Mouse (Mus musculus): ENCODE results near the gene Bcas1. TPM values are rescaled to one million over a fixed set of nuclear protein-coding genes. Genes with fewer than 3 reads are reported as not detected.

Bcas1 gene
- polyA plus RNA-seq, 1 experiment from 2014 or later, result 3.0 TPM

- Histone ChIP-seq H3K27me3 (ENCODE audit: insufficient read depth, poor library complexity, severe bottlenecking) (peaks cover 71% of the 10 kb centered on the region), H3K4me3 (peak overlapping the region; percentile 44), H3K4me1 (peaks cover 15% of the 10 kb centered on the region), H3K9me3 (no peaks in the 10 kb centered on the region), H3K36me3 (no peaks in the 10 kb centered on the region), H3K27ac (0 out of 2 replicates have a peak overlapping the region, but pooled peaks have one; percentile 57)
- 18% methylated on average over 23 of the region's 23 CpGs for WGBS
- DNase-seq (ENCODE audit: low spot score), result no peak
These were observed 16.8 kb downstream of the Bcas1 start for GRCm38 (mm10) chr2:170410677-170411489.

GRCm38 (mm10) chr2:170406438-170406837 is 21.2 kb downstream of the Bcas1 start:
- DNase-seq (ENCODE audit: low spot score), result no peak
- peaks cover 68% of the 10 kb centered on the region for H3K27me3 ChIP-seq (ENCODE audit: insufficient read depth, poor library complexity, severe bottlenecking)
- 63% methylated on average over 14 of the region's 14 CpGs for WGBS
- H3K9me3 ChIP-seq, result no peaks in the 10 kb centered on the region
- no peaks in the 10 kb centered on the region for H3K36me3 ChIP-seq
- peaks cover 23% of the 10 kb centered on the region for H3K4me1 ChIP-seq
- 0 out of 2 replicates have a peak overlapping the region, but pooled peaks have one; percentile 10 for H3K27ac ChIP-seq
- no peak overlapping the region for H3K4me3 ChIP-seq

- no peak for DNase-seq (ENCODE audit: low spot score)
- H3K27ac ChIP-seq, result no peak overlapping the region
- H3K4me1 ChIP-seq, result peaks cover 20% of the 10 kb centered on the region
- H3K36me3 ChIP-seq, result no peaks in the 10 kb centered on the region
- H3K27me3 ChIP-seq (ENCODE audit: insufficient read depth, poor library complexity, severe bottlenecking), result peaks cover 54% of the 10 kb centered on the region
- no peak overlapping the region for H3K4me3 ChIP-seq
- no peaks in the 10 kb centered on the region for H3K9me3 ChIP-seq
- WGBS, result 30% methylated on average over 18 of the region's 18 CpGs
These were observed 22.7 kb downstream of the Bcas1 start for GRCm38 (mm10) chr2:170404781-170405573.

GRCm38 (mm10) chr2:170403666-170404385 is 23.8 kb downstream of the Bcas1 start:
- no peak overlapping the region for H3K4me3 ChIP-seq
- peaks cover 2% of the 10 kb centered on the region; the same call in 1 of the 2 replicates for H3K9me3 ChIP-seq
- no peaks in the 10 kb centered on the region for H3K36me3 ChIP-seq
- H3K27me3 ChIP-seq (ENCODE audit: insufficient read depth, poor library complexity, severe bottlenecking), result peaks cover 42% of the 10 kb centered on the region
- peaks cover 20% of the 10 kb centered on the region for H3K4me1 ChIP-seq
- WGBS, result 37% methylated on average over 10 of the region's 10 CpGs
- no peak overlapping the region for H3K27ac ChIP-seq
- DNase-seq (ENCODE audit: low spot score), result no peak

GRCm38 (mm10) chr2:170401211-170401799 is 26.3 kb downstream of the Bcas1 start:
- peaks cover 18% of the 10 kb centered on the region for H3K4me1 ChIP-seq
- H3K9me3 ChIP-seq, result peaks cover 2% of the 10 kb centered on the region; the same call in 1 of the 2 replicates
- no peaks in the 10 kb centered on the region for H3K36me3 ChIP-seq
- 2% methylated on average over 17 of the region's 17 CpGs for WGBS
- H3K27me3 ChIP-seq (ENCODE audit: insufficient read depth, poor library complexity, severe bottlenecking), result peaks cover 17% of the 10 kb centered on the region
- peak overlapping the region; percentile 58 for H3K4me3 ChIP-seq
- DNase-seq (ENCODE audit: low spot score), result peak; percentile 85
- peak overlapping the region; percentile 72; the same call in 1 of the 2 replicates for H3K27ac ChIP-seq

GRCm38 (mm10) chr2:170400666-170401065 is 27.0 kb downstream of the Bcas1 start:
- H3K27ac ChIP-seq, result peak overlapping the region; percentile 72; the same call in 1 of the 2 replicates

GRCm38 (mm10) chr2:170391994-170392393 is 35.7 kb downstream of the Bcas1 start:
- Histone ChIP-seq H3K27me3 (ENCODE audit: insufficient read depth, poor library complexity, severe bottlenecking) (no peaks in the 10 kb centered on the region), H3K27ac (no peak overlapping the region), H3K4me3 (no peak overlapping the region), H3K4me1 (no peaks in the 10 kb centered on the region), H3K36me3 (no peaks in the 10 kb centered on the region), H3K9me3 (no peaks in the 10 kb centered on the region)
- DNase-seq (ENCODE audit: low spot score), result no peak
- 88% methylated on average over 1 of the region's 1 CpGs for WGBS

More at GRCm38 (mm10) chr2:170400666-170401065, 27.0 kb downstream of the Bcas1 start:
- Histone ChIP-seq H3K9me3 (peaks cover 2% of the 10 kb centered on the region; the same call in 1 of the 2 replicates), H3K4me3 (peak overlapping the region; percentile 58), H3K4me1 (peaks cover 15% of the 10 kb centered on the region), H3K36me3 (no peaks in the 10 kb centered on the region), H3K27me3 (ENCODE audit: insufficient read depth, poor library complexity, severe bottlenecking) (peaks cover 12% of the 10 kb centered on the region)
- no peak for DNase-seq (ENCODE audit: low spot score)
- WGBS, result 3% methylated on average over 10 of the region's 10 CpGs

- no peaks in the 10 kb centered on the region for H3K9me3 ChIP-seq
- H3K4me1 ChIP-seq, result no peaks in the 10 kb centered on the region
- no peak for DNase-seq (ENCODE audit: low spot score)
- no peaks in the 10 kb centered on the region for H3K27me3 ChIP-seq (ENCODE audit: insufficient read depth, poor library complexity, severe bottlenecking)
- no peaks in the 10 kb centered on the region for H3K36me3 ChIP-seq
- no peak overlapping the region for H3K4me3 ChIP-seq
- WGBS, result 56% methylated on average over 5 of the region's 5 CpGs
- H3K27ac ChIP-seq, result no peak overlapping the region
These were observed 39.3 kb downstream of the Bcas1 start for GRCm38 (mm10) chr2:170388320-170388719.

GRCm38 (mm10) chr2:170385556-170385955 is 42.1 kb downstream of the Bcas1 start:
- Histone ChIP-seq H3K27ac (no peak overlapping the region), H3K36me3 (no peaks in the 10 kb centered on the region), H3K4me3 (no peak overlapping the region), H3K4me1 (no peaks in the 10 kb centered on the region), H3K9me3 (no peaks in the 10 kb centered on the region), H3K27me3 (ENCODE audit: insufficient read depth, poor library complexity, severe bottlenecking) (no peaks in the 10 kb centered on the region)
- WGBS, result 90% methylated on average over 1 of the region's 1 CpGs
- DNase-seq (ENCODE audit: low spot score), result no peak

- H3K36me3 ChIP-seq, result no peaks in the 10 kb centered on the region
- H3K27ac ChIP-seq, result no peak overlapping the region
- no peaks in the 10 kb centered on the region for H3K4me1 ChIP-seq
- H3K27me3 ChIP-seq (ENCODE audit: insufficient read depth, poor library complexity, severe bottlenecking), result no peaks in the 10 kb centered on the region
- no peak for DNase-seq (ENCODE audit: low spot score)
- WGBS, result 96% methylated on average over 1 of the region's 1 CpGs
- H3K4me3 ChIP-seq, result no peak overlapping the region
- H3K9me3 ChIP-seq, result no peaks in the 10 kb centered on the region
These were observed 42.9 kb downstream of the Bcas1 start for GRCm38 (mm10) chr2:170384770-170385169.

GRCm38 (mm10) chr2:170373391-170373790 is 54.3 kb downstream of the Bcas1 start:
- H3K4me1 ChIP-seq, result peaks cover 6% of the 10 kb centered on the region
- DNase-seq (ENCODE audit: low spot score), result no peak
- H3K36me3 ChIP-seq, result no peaks in the 10 kb centered on the region
- H3K9me3 ChIP-seq, result no peaks in the 10 kb centered on the region
- no peak overlapping the region for H3K4me3 ChIP-seq
- no peaks in the 10 kb centered on the region for H3K27me3 ChIP-seq (ENCODE audit: insufficient read depth, poor library complexity, severe bottlenecking)
- 85% methylated on average over 10 of the region's 10 CpGs for WGBS
- no peak overlapping the region for H3K27ac ChIP-seq

GRCm38 (mm10) chr2:170365676-170366075 is 62.0 kb downstream of the Bcas1 start:
- Histone ChIP-seq H3K4me1 (peaks cover 14% of the 10 kb centered on the region), H3K9me3 (no peaks in the 10 kb centered on the region), H3K27ac (no peak overlapping the region), H3K27me3 (ENCODE audit: insufficient read depth, poor library complexity, severe bottlenecking) (no peaks in the 10 kb centered on the region), H3K4me3 (no peak overlapping the region), H3K36me3 (no peaks in the 10 kb centered on the region)
- no peak for DNase-seq (ENCODE audit: low spot score)
- WGBS, result 92% methylated on average over 2 of the region's 2 CpGs
